Mouse (Mus musculus) liver, embryonic 14.5 days (tissue): ENCODE data around the gene Wasf3. TPM values are rescaled to one million over a fixed set of nuclear protein-coding genes. Genes with fewer than 3 reads are reported as not detected.

ENCODE experiments used
- ATAC-seq: fragments of 200-750 bp; cut with Nextera tagmentation; 2 replicates; pipeline ENCODE4 v1.8.0; 2017; ENCODE audit warnings: moderate number of reproducible peaks, mild to moderate bottlenecking, moderate library complexity; ENCODE audit not compliant: insufficient read depth
- DNase-seq, 3 experiments: peaks; one replicate each; pipeline ENCODE4 v3.0.0-alpha.2; 2012 to 2013; ENCODE audit warnings: low read depth in 3 of 3, low spot score in 3 of 3
- H3K27ac ChIP-seq: fragments of 300-500 bp; sonication (generic); 2 replicates; pipeline ENCODE4 v1.5.1; 2014; ENCODE audit warnings: moderate library complexity, mild to moderate bottlenecking, control low read depth, inconsistent platforms
- H3K27me3 ChIP-seq: fragments of 300-500 bp; sonication (generic); 2 replicates; pipeline ENCODE4 v1.6.1; 2014; ENCODE audit warnings: mild to moderate bottlenecking, low read length, moderate library complexity; ENCODE audit not compliant: control insufficient read depth, insufficient read depth
- H3K36me3 ChIP-seq: fragments of 300-500 bp; sonication (generic); replicated peaks from 2 replicates; pipeline ENCODE4 v1.6.1; 2014; ENCODE audit warnings: low read depth; ENCODE audit not compliant: control insufficient read depth, insufficient read depth
- H3K4me1 ChIP-seq, 2 experiments: fragments of 200-500 bp in 1 of 2; fragments of 300-500 bp in 1 of 2; sonication (generic) in 1 of 2; replicated peaks; 2 replicates each; pipeline ENCODE4 v1.6.1; 2012 to 2014; ENCODE audit warnings: antibody characterized with exemption in 1 of 2, inconsistent platforms in 1 of 2, low read length in 1 of 2; ENCODE audit not compliant: control insufficient read depth in 2 of 2, insufficient read depth in 2 of 2
- H3K4me2 ChIP-seq: fragments of 300-500 bp; sonication (generic); 2 replicates; pipeline ENCODE4 v1.6.1; 2014; ENCODE audit warnings: low read depth, mild to moderate bottlenecking, control low read depth, moderate library complexity
- H3K4me3 ChIP-seq, 2 experiments: fragments of 200-500 bp in 1 of 2; fragments of 300-500 bp in 1 of 2; sonication (generic) in 1 of 2; 2 replicates each; pipeline ENCODE4 v1.5.1; 2012 to 2014; ENCODE audit warnings: low read depth in 2 of 2, low read length in 2 of 2, mild to moderate bottlenecking in 2 of 2, control low read depth in 1 of 2, inconsistent platforms in 1 of 2, moderate library complexity in 1 of 2; ENCODE audit not compliant: insufficient read depth in 1 of 2
- H3K9ac ChIP-seq: fragments of 300-500 bp; sonication (generic); replicated peaks from 2 replicates; pipeline ENCODE4 v1.6.1; 2014; ENCODE audit warnings: mild to moderate bottlenecking, control low read depth, moderate library complexity
- H3K9me3 ChIP-seq: fragments of 300-500 bp; sonication (generic); 2 replicates; pipeline ENCODE4 v1.6.1; 2016; ENCODE audit warnings: low read length, mixed read lengths; ENCODE audit not compliant: control insufficient read depth
- CTCF ChIP-seq: IDR thresholded peaks from 2 replicates; pipeline ENCODE4 v1.5.1; 2016; ENCODE audit warnings: antibody characterized with exemption, low read depth, control low read depth
- EP300 ChIP-seq: IDR thresholded peaks from 2 replicates; pipeline ENCODE4 v1.6.1; 2016; ENCODE audit warnings: antibody characterized with exemption, low read depth
- WGBS: fragments of 180-500 bp; shearing (Covaris S2); extraction: QIAGEN DNeasy Blood & Tissue Kit; methylation state at CpG from one replicate; pipeline ENCODE4 v1.1.7; 2014; ENCODE audit not compliant: insufficient replicate concordance; 5-methylcytosine and 5-hydroxymethylcytosine counted together
- polyA plus RNA-seq, 2 experiments: library from polyadenylated mRNA; depleted of rRNA in 1 of 2; stranded (reverse) in 1 of 2; unstranded in 1 of 2; fragments of >200 nt; fragmentation: Nextera tagmentation in 1 of 2; extraction: Ambion mirVana in 1 of 2; gene quantifications; 2 replicates each; pipeline versions ENCODE4 v1.2.1 to v1.2.3; 2012 to 2014

Gene Wasf3
- polyA plus RNA-seq, 2 experiments, result 0.04 to 0.07 TPM

- 78% methylated on average over 13 of the region's 13 CpGs for whole genome bisulfite sequencing
- DNase-seq (no peak), ATAC-seq (no peak)
- H3K9me3 ChIP-seq, result no peaks in the 10 kb centered on the region
- no peaks in the 10 kb centered on the region for H3K4me1 ChIP-seq
- no peak overlapping the region for H3K4me2 ChIP-seq
- no peaks in the 10 kb centered on the region for H3K27me3 ChIP-seq
- H3K9ac ChIP-seq, result no peak overlapping the region
- H3K27ac ChIP-seq, result no peak overlapping the region
- TF ChIP-seq CTCF (no peak), EP300 (no peak)
- H3K36me3 ChIP-seq, result no peaks in the 10 kb centered on the region
- H3K4me3 ChIP-seq, result no peak overlapping the region
Measured at GRCm38 (mm10) chr5:146368971-146369370, 15.8 kb upstream of the Wasf3 start.

- H3K27ac ChIP-seq, result no peak overlapping the region
- no peaks in the 10 kb centered on the region for H3K4me1 ChIP-seq
- H3K9me3 ChIP-seq, result no peaks in the 10 kb centered on the region
- H3K4me3 ChIP-seq, result no peak overlapping the region
- no peaks in the 10 kb centered on the region for H3K27me3 ChIP-seq
- H3K36me3 ChIP-seq, result no peaks in the 10 kb centered on the region
- TF ChIP-seq CTCF, result no peak
- no peak for TF ChIP-seq EP300
- DNase-seq (no peak), ATAC-seq (no peak)
- H3K4me2 ChIP-seq, result no peak overlapping the region
- H3K9ac ChIP-seq, result no peak overlapping the region
- 71% methylated on average over 8 of the region's 8 CpGs for WGBS
Measured at GRCm38 (mm10) chr5:146370794-146371193, 14.0 kb upstream of the Wasf3 start.

GRCm38 (mm10) chr5:146373238-146373637 is 11.5 kb upstream of the Wasf3 start:
- no peaks in the 10 kb centered on the region for H3K27me3 ChIP-seq
- ATAC-seq, result no peak
- no peak overlapping the region for H3K4me2 ChIP-seq
- WGBS, result 74% methylated on average over 11 of the region's 11 CpGs
- no peak overlapping the region for H3K27ac ChIP-seq
- H3K9ac ChIP-seq, result no peak overlapping the region
- no peak overlapping the region for H3K4me3 ChIP-seq
- DNase-seq, result no peak
- TF ChIP-seq CTCF, result no peak
- no peak for TF ChIP-seq EP300
- H3K9me3 ChIP-seq, result no peaks in the 10 kb centered on the region
- H3K4me1 ChIP-seq, result no peaks in the 10 kb centered on the region
- H3K36me3 ChIP-seq, result no peaks in the 10 kb centered on the region

GRCm38 (mm10) chr5:146376601-146377000 is 8.2 kb upstream of the Wasf3 start:
- no peaks in the 10 kb centered on the region for H3K4me1 ChIP-seq
- ATAC-seq, result no peak
- WGBS, result 58% methylated on average over 4 of the region's 4 CpGs
- no peaks in the 10 kb centered on the region for H3K27me3 ChIP-seq
- no peak overlapping the region for H3K4me3 ChIP-seq
- H3K4me2 ChIP-seq, result no peak overlapping the region
- H3K9ac ChIP-seq, result no peak overlapping the region
- H3K27ac ChIP-seq, result no peak overlapping the region
- H3K9me3 ChIP-seq, result no peaks in the 10 kb centered on the region
- DNase-seq, result peak in 1 of 3 experiments; percentile 3
- TF ChIP-seq EP300 (no peak), CTCF (peak; percentile 79)
- H3K36me3 ChIP-seq, result no peaks in the 10 kb centered on the region

GRCm38 (mm10) chr5:146380041-146380440 is 4.7 kb upstream of the Wasf3 start:
- no peak overlapping the region for H3K9ac ChIP-seq
- no peaks in the 10 kb centered on the region for H3K36me3 ChIP-seq
- no peak for TF ChIP-seq CTCF
- no peak for TF ChIP-seq EP300
- H3K4me2 ChIP-seq, result no peak overlapping the region
- WGBS, result 58% methylated on average over 8 of the region's 8 CpGs
- peaks cover 6% of the 10 kb centered on the region for H3K27me3 ChIP-seq
- H3K4me1 ChIP-seq, result no peaks in the 10 kb centered on the region
- no peaks in the 10 kb centered on the region for H3K9me3 ChIP-seq
- DNase-seq, result no peak
- no peak overlapping the region for H3K4me3 ChIP-seq
- ATAC-seq, result no peak
- H3K27ac ChIP-seq, result no peak overlapping the region
